Mouse (Mus musculus): ENCODE measurements around the gene Dnase1l3. TPM values are rescaled to one million over a fixed set of nuclear protein-coding genes. Genes with fewer than 3 reads are reported as not detected.

Gene Dnase1l3
- polyA plus RNA-seq, 1 experiment = not detected

- TF ChIP-seq GATA1 (IDR thresholded peaks at IDR 0.05; ENCODE audit: low read length) = no peak
Measured at GRCm38 (mm10) chr14:8000831-8001685, 6.7 kb upstream of the Dnase1l3 start.

DNA sequence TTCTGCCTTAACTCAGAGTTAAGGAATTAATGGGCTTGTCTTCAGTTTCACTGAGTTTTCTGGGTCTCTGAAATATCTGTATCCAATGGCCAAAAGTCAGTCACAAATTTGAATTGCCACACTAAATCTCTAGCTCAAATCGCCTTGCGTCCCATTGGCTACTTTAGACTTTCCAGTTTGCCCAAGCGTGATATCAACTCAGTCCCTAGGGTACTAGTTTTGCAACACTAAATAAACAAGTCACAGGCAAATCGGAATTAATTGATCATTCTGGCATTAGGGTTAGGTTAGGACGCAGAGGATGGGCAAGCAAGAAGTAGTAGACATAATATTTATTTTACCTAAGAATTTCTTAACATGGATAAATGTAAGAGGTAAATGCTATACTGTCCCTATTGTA, 5.9 kb upstream of the Dnase1l3 start:
- no peak for TF ChIP-seq GATA1 (IDR thresholded peaks at IDR 0.05; ENCODE audit: low read length)

DNA sequence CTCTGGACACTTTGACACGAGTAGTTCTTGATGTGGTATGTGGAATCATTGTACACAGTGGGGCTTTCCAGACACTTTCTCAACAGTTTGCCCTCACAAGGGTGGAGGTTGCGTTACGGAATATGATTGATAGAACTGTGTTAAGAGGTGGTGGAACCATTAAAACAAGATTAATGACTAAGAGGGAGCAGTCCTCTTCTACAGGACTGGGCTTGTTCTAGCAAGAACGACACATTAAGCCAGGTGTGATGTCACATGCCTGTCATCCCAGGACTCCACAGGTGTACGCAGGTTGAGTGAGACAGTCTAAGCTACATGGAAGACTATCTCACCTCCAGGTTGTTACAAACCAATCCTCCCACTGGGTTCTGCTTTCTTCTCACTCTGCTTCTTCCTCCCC, 5.1 kb upstream of the Dnase1l3 start:
- no peak for TF ChIP-seq GATA1 (IDR thresholded peaks at IDR 0.05; ENCODE audit: low read length)

GRCm38 (mm10) chr14:7999030-7999429, 4.7 kb upstream of the Dnase1l3 start:
- no peak for TF ChIP-seq GATA1 (IDR thresholded peaks at IDR 0.05; ENCODE audit: low read length)

- no peak for TF ChIP-seq GATA1 (IDR thresholded peaks at IDR 0.05; ENCODE audit: low read length)
Measured at GRCm38 (mm10) chr14:7997255-7997696, 2.9 kb upstream of the Dnase1l3 start.

GRCm38 (mm10) chr14:7992158-7992557, 2.2 kb downstream of the Dnase1l3 start:
- no peak for TF ChIP-seq GATA1 (IDR thresholded peaks at IDR 0.05; ENCODE audit: low read length)

DNA sequence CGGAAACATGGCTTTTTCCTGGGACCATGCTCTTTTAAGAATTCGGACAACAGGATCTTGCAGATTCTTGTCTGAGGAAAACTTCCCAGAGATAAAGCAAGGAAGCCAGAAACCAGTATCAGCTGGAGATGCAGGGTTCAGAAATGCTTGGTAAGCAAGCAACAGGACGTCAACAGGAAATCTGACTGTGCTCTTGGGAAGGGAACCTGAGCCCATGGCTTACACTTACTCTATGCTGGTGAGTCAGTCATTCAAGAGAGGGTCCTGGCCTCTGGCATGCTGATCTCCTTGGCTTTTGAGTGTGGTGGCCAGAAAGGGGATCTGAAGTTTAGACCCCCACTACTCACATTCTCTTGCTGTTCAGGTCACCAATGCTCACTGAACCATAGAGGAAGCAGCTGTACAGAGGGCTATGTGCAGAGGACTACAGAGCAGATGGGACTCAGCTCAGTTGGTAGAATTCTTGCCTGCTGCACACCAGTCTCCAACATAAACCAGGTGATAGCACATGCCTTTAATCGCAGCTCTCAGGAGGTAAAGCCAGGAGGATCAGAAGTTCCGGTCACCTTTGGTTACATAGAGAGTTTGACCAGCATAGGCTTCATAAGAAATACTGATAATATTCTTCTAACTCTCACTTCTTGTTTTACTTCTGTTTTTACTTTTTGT, 3.1 kb downstream of the Dnase1l3 start:
- TF ChIP-seq GATA1 (IDR thresholded peaks at IDR 0.05; ENCODE audit: low read length) = no peak

- no peak for TF ChIP-seq GATA1 (IDR thresholded peaks at IDR 0.05; ENCODE audit: low read length)
Measured at GRCm38 (mm10) chr14:7989961-7990360, 4.4 kb downstream of the Dnase1l3 start.

GRCm38 (mm10) chr14:7989371-7989770, 5.0 kb downstream of the Dnase1l3 start:
- TF ChIP-seq GATA1 (IDR thresholded peaks at IDR 0.05; ENCODE audit: low read length) = no peak

GRCm38 (mm10) chr14:7986913-7987312, 7.5 kb downstream of the Dnase1l3 start:
- no peak for TF ChIP-seq GATA1 (IDR thresholded peaks at IDR 0.05; ENCODE audit: low read length)

GRCm38 (mm10) chr14:7981226-7981625, 13.1 kb downstream of the Dnase1l3 start:
- TF ChIP-seq GATA1 (IDR thresholded peaks at IDR 0.05; ENCODE audit: low read length) = no peak

- no peak for TF ChIP-seq GATA1 (IDR thresholded peaks at IDR 0.05; ENCODE audit: low read length)
Measured at GRCm38 (mm10) chr14:7978183-7978582, 16.2 kb downstream of the Dnase1l3 start.

DNA sequence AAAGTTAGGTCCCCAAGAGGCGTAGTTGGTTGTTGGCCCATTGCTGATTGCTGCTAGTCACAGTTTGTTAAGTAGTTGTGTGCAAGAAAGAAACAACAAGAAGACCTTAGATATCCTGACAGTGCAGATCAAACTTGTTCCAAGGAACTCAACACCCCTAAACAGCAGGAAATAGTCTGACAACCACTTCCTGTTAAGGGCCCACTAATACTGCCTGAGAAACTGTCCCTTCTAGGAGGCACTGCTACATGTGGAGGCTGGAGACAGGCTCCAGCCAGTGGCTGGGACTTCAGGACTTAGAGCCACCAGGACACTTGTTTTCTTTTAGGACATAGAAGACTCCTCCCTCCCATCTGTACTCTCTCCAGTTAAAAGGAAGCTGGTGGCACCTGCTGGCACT, 16.9 kb downstream of the Dnase1l3 start:
- TF ChIP-seq GATA1 (IDR thresholded peaks at IDR 0.05; ENCODE audit: low read length) = no peak

GRCm38 (mm10) chr14:7975177-7975576, 19.2 kb downstream of the Dnase1l3 start:
- no peak for TF ChIP-seq GATA1 (IDR thresholded peaks at IDR 0.05; ENCODE audit: low read length)

DNA sequence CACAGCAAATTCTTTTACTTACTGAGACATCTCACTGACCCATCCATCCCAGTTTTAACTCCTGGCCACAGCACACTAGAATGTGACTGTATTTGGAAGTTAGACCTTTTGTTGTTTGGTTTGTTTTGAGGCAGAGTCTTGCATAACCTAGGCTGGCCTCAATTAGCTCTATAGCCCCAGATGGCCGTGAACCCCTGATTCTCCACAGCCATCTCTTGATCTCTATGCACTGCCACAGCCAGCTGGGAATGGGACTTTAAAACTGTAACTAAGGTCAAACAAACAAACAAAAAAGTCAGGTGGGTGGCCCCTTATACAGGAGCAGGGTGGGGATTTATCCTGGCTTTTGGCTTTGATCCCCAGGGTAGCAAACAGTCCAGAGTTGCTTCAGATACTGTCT, 19.7 kb downstream of the Dnase1l3 start:
- TF ChIP-seq GATA1 (IDR thresholded peaks at IDR 0.05; ENCODE audit: low read length) = no peak

GRCm38 (mm10) chr14:7971889-7972493, 22.4 kb downstream of the Dnase1l3 start:
- TF ChIP-seq GATA1 (IDR thresholded peaks at IDR 0.05; ENCODE audit: low read length) = no peak

Measured in G1E-ER4 (cell line).